Mouse (Mus musculus) right cerebral cortex, adult 18-20 months (tissue): Measurements from ENCODE around the gene Adora2a.
"Not testable (repeated sequence)": the region's sequence is repeated elsewhere in the genome, so short reads cannot be mapped to it uniquely, and the experiment has no call there.

Experiments used
- DNase-seq: peaks from one replicate; pipeline ENCODE4 v3.0.0; 2022; ENCODE audit warnings: mixed read lengths

Gene Adora2a

GRCm38 (mm10) chr10:75352541-75352940 lies 35.9 kb downstream of the Adora2a start:
- DNase-seq = no peak

- not testable (repeated sequence) for DNase-seq
These were observed 37.2 kb downstream of the Adora2a start for GRCm38 (mm10) chr10:75353838-75354241.

DNA sequence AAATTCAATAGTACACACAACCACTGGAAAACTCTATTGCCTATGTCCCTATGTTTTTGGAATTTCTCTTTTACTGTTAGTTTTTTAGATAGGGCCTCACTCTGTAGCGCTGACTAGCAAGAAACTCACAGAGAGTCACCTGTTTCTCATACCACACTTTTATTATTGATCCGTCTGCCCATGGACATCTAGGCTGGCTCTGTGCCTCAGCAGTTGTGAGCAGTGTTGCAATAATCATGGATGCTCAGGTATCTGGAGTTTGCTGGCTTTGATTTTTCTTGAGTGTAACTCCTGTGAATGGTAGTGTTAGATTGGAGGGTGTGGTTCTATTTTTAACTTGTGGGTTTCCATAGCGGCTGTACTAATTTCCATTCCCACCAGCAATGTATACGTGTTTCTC lies 38.7 kb downstream of the Adora2a start:
- no peak for DNase-seq

GRCm38 (mm10) chr10:75364214-75364690 lies 47.6 kb downstream of the Adora2a start:
- DNase-seq = peak; percentile 8

- DNase-seq = no peak
These were observed 48.1 kb downstream of the Adora2a start for GRCm38 (mm10) chr10:75364796-75365195.

GRCm38 (mm10) chr10:75365231-75365633 lies 48.6 kb downstream of the Adora2a start:
- no peak for DNase-seq

GRCm38 (mm10) chr10:75373655-75374351 lies 57.1 kb downstream of the Adora2a start:
- DNase-seq = peak; percentile 7

DNA sequence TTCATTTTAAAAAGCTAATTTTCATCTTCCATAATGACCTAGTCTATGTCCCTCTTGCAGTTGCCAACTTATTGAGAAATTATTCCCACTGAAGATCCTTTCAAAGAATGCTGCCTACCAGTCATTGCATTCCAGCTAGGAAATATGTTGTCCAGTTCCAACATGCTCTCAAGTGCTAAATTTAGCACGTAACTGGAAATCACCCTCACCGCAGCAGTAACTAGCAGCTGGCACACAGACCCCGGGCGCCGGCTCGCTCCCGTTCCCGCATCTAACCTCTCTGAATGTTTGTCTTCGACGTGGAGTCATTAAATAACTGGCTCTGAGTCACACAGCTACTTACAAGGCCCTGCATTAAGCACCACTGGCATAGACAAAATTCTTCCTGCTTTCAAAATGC lies 62.0 kb downstream of the Adora2a start:
- DNase-seq = no peak
